Mouse (Mus musculus): ENCODE results near the gene Suz12. TPM values are rescaled to one million over a fixed set of nuclear protein-coding genes. Genes with fewer than 3 reads are reported as not detected.
"Not testable (repeated sequence)": the region's sequence is repeated elsewhere in the genome, so short reads cannot be mapped to it uniquely, and the experiment has no call there.

The Suz12 gene
- total RNA-seq, 4 experiments from 2014 or later: 19.2 to 24.1 (median 21.6) TPM

- DNase-seq (ENCODE audit: low spot score in 2 of 2): no peak
These were observed 1.3 kb upstream of the Suz12 start for GRCm38 (mm10) chr11:79991600-79991999.

DNA sequence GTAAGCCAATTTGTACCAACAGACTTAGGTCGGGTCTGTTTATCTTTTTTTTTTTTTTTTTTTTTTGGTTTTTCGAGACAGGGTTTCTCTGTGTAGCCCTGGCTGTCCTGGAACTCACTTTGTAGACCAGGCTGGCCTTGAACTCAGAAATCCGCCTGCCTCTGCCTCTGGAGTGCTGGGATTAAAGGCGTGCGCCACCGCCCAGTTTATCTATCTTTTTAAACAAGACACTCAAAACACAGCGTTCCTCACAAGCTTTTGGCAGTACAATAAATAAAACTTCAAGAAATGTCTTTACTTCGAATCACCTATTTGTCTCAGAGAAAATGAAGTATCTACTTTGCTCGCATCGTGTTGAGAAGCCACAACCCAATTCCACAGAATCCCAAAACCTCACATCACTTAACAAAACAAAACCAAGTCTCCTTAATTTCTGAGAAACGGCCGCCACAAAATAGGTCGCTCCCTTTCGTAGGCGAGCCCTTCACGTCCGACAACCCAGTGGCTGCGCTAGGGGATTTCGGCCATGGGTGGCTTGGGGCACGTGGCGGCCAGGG is 793 bp upstream of the Suz12 start:
- no peak for DNase-seq (ENCODE audit: low spot score in 2 of 2)

DNA sequence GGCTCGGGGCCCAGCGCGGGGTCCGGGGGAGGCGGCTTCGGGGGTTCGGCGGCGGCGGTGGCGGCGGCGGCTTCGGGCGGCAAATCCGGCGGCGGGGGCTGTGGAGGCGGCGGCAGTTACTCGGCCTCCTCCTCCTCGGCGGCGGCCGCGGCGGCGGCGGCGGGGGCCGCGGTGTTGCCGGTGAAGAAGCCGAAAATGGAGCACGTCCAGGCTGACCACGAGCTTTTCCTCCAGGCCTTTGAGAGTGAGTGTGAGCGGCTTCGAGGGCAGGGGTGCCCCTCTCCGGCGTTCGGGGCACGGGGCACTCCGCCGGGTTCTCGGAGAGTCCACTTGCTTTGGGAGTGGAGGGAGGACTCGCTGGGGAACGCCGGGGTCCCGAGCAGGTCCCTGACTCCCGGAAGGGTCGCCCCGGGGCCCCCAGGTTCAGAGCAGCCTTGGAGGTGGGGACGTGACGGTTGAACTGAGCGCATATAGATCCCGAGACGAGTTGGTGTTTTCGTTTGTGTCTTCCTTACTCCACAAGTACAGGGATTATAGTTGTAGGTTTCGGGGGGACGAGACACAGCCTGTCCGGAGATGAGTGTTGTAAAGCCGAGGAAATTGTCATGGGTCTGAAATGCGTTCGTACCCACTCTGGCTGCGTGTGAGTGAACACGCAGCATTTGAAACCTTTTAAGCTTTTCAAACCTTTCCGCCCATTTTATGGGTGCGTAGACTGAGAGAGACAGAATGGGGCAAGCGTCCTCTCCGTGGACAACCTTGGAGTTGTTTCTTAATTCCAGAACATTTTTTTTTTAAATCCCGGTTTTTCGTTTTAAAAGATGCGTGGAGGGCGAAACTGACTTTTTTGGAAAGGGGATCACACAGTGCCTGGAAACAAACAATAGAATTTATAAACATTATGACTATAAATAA is 707 bp downstream of the Suz12 start:
- DNase-seq (ENCODE audit: low spot score in 2 of 2): no peak

GRCm38 (mm10) chr11:79994271-79994988 is 1.5 kb downstream of the Suz12 start:
- no peak for DNase-seq (ENCODE audit: low spot score in 2 of 2)

DNA sequence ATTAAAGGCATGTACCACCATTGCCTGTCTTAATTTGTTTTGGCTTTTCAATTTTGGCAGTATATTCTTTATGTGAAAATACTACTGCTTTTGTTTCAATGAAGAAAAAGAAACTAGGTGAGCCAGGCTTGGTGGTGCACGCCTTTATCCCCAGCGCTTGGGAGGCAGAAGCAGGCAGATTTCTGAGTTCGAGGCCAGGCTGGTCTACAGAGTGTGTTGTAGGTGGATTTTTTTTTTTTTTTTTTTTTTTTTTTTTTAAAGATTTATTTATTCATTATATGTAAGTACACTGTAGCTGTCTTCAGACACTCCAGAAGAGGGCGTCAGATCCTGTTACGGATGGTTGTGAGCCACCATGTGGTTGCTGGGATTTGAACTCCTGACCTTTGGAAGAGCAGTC is 23.6 kb downstream of the Suz12 start:
- not testable (repeated sequence) for DNase-seq (ENCODE audit: low spot score in 2 of 2)

GRCm38 (mm10) chr11:80019792-80020191 is 26.9 kb downstream of the Suz12 start:
- DNase-seq (ENCODE audit: low spot score in 2 of 2): no peak

GRCm38 (mm10) chr11:80021306-80021705 is 28.4 kb downstream of the Suz12 start:
- DNase-seq (ENCODE audit: low spot score in 2 of 2): no peak

DNA sequence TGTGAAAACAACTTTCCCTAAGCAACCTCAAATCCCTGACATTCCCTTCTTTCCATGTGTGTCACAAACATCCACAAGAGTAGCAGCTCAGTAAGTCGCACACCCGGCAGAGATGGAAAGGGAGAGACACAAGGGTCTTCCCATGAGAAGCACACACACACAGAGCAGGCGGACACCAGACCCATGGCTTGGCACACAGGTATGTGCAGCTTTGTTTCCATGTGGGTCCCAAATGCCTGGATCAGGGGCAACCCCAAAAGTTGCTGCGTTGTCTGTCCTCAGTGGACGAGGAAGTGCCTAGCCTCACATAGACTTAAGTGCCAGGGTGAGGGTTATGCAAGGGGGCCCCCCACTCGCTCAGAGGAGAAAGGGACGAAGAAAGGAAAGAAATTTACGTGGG is 44.6 kb downstream of the Suz12 start:
- DNase-seq (ENCODE audit: low spot score in 2 of 2): no peak

GRCm38 (mm10) chr11:80042615-80043418 is 49.9 kb downstream of the Suz12 start:
- DNase-seq (ENCODE audit: low spot score in 2 of 2): peak; percentile 11 to 22

GRCm38 (mm10) chr11:80043419-80043817 is 50.5 kb downstream of the Suz12 start:
- no peak for DNase-seq (ENCODE audit: low spot score in 2 of 2)

- no peak for DNase-seq (ENCODE audit: low spot score in 2 of 2)
These were observed 54.0 kb downstream of the Suz12 start for GRCm38 (mm10) chr11:80046856-80047255.

GRCm38 (mm10) chr11:80050088-80050487 is 57.2 kb downstream of the Suz12 start:
- DNase-seq (ENCODE audit: low spot score in 2 of 2): no peak

- no peak for DNase-seq (ENCODE audit: low spot score in 2 of 2)
These were observed 59.5 kb downstream of the Suz12 start for GRCm38 (mm10) chr11:80052456-80052855.

GRCm38 (mm10) chr11:80053171-80053570 is 60.3 kb downstream of the Suz12 start:
- DNase-seq (ENCODE audit: low spot score in 2 of 2): no peak

DNA sequence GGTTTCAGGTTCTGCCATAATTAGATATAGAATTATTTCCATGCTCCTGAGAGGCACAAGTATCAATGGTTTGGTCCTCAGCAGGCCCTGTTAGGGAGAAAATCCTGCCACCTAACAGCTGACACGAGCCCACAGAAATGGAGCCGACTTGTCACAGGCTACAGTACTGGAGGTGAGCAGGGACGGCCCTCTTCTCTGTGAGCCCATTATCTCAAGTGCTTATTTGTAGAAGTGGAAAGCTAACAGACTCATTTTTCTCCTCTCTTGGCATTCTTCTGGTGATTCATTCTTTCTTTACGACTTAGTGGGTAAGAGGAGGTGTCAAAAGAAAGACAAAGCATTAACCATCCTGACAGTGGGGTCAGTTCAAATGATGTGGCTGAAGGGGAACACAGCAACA is 61.8 kb downstream of the Suz12 start:
- DNase-seq (ENCODE audit: low spot score in 2 of 2): no peak

- DNase-seq (ENCODE audit: low spot score in 2 of 2): no peak
These were observed 63.2 kb downstream of the Suz12 start for GRCm38 (mm10) chr11:80056141-80056540.

- peak in 1 of 2 experiments; percentile 6 for DNase-seq (ENCODE audit: low spot score in 2 of 2)
These were observed 69.3 kb downstream of the Suz12 start for GRCm38 (mm10) chr11:80062159-80062558.

DNA sequence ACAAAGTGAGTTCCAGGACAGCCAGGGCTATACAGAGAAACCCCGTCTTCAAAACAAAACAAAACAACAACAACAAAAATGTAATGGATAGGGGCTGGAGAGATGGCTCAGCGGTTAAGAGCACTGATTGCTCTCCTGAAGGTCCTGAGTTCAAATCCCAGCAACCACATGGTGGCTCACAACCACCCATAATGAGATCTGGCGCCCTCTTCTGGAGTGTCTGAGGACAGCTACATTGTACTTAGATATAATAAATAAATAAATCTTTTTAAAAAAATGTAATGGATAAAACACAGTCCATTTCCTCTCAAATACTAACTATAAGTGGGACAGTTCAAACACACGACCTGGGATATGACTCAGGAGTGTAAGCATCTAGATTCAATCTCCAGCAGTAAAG is 73.5 kb downstream of the Suz12 start:
- not testable (repeated sequence) for DNase-seq (ENCODE audit: low spot score in 2 of 2)

- DNase-seq (ENCODE audit: low spot score in 2 of 2): no peak
These were observed 74.7 kb downstream of the Suz12 start for GRCm38 (mm10) chr11:80067558-80067957.

GRCm38 (mm10) chr11:80069815-80070214 is 76.9 kb downstream of the Suz12 start:
- no peak for DNase-seq (ENCODE audit: low spot score in 2 of 2)

GRCm38 (mm10) chr11:80071039-80071438 is 78.1 kb downstream of the Suz12 start:
- DNase-seq (ENCODE audit: low spot score in 2 of 2): no peak

All from gastrocnemius, adult 8-10 months (tissue).